Mouse (Mus musculus) duodenum, adult 2 months (tissue): ENCODE data around the gene Rpf2. TPM values are rescaled to one million over a fixed set of nuclear protein-coding genes. Genes with fewer than 3 reads are reported as not detected.

ENCODE experiments used
- polyA plus RNA-seq: library from polyadenylated mRNA; depleted of rRNA; stranded (reverse); fragments of >200 nt; gene quantifications from 2 replicates; pipeline ENCODE4 v1.2.3, GENCODE M21; 2012; ENCODE audit warnings: low replicate concordance; rRNA removed

Rpf2 gene
- polyA plus RNA-seq: 0.40 and 0.60 TPM in 2 replicates

DNA sequence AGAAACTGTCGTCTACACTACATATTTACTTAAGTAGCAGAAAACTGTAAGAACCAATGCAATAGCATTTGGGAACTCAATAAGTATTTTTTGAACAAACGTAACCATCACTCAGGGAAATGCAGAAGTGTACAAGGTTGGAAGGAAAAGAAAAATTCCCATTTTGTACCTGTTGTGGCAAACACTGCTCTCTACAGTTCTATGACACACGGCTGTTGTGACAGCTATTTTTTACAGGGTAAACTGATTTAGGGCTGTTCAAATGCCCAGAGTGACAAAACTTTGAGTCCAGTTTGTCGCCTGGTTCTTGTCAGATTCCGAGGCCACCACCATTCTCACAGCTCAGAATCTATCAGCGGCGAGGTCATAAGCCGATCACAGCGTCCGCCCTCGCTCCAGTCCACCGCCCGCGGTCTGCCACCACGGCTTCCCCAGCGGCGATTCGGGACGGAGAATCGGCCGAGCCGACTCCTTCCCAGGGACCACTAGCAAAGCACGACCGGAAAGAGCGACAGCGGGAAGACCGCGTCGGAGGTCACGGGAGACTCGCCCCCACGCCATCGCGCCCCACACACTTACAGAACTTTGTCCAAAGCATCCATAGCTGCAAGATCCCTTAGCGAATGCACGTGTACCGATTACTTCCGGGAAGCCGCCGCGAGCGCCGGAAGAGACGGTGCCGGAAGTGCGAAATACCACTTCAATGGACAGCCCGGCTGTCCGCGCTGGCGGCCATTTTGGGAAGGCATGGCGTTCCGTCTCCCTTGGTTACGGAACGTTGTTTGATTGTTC, at the start of gene Rpf2:
TSS of gene Rpf2 (minus strand) at position 663 of the 792 bp plus-strand sequence.

DNA sequence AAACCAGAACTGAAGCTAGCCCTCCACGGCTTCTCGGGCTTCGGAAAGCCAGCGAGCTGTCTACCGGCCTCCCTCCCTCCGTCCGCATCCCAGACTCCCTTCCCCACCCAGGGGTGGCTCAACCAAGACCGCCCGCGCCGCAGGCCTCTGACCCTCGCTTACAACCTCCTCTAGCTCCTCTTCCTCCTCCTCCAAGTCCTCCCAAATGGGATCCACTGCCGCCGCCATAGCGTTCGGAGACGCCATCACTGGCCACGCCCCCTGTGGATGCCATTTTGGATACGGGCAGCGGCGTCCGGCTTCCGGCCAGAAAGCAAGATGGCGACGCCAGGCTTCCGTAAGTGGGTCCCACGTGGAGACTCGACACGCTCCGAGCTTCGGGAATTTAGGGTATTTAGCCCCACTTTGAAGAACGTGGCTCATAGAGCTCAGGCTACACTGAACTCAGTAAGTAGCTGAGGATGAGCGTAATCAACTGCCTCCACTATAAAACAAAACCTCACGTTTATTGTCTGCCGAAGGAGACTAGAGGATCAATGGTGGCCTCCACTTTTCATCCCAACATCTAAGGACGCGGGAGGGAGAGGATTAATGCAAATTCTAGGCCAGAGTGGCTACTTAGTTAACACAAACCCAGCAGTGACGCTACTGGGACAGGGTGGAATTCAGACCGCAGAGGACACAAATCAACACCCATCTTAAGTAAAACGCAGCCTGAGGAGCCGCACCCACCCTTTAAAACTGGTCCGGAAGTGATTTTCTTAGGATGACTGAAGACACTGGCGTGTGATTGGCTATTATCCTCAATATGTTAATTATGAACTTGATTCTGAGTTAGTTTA, 10.8 kb upstream of the Rpf2 start, which contains the start of gene Gtf3c6:
TSS of gene Gtf3c6 (minus strand) at position 695 of the 842 bp plus-strand sequence.

Other genes with a start within 250 kb of the Rpf2 start
- gene Mfsd4b1, start 221.8 kb downstream of the Rpf2 start, polyA plus RNA-seq: 0.09 TPM in 1 of 2 replicates, not detected in the other
- 21.3 and 124 TPM in 2 replicates for gene Slc16a10, start 104.8 kb downstream of the Rpf2 start, polyA plus RNA-seq
- 1.2 and 1.5 TPM in 2 replicates for gene Gtf3c6, start 11.1 kb upstream of the Rpf2 start, polyA plus RNA-seq
- gene Amd1, start 55.1 kb upstream of the Rpf2 start, polyA plus RNA-seq: 1.00 and 1.1 TPM in 2 replicates
- gene Cdk19, start 92.5 kb upstream of the Rpf2 start, polyA plus RNA-seq: 1.2 and 2.5 TPM in 2 replicates